Mouse (Mus musculus) lung, postnatal 0 days (tissue): ENCODE data around the gene Cald1. TPM values are rescaled to one million over a fixed set of nuclear protein-coding genes. Genes with fewer than 3 reads are reported as not detected.

Experiments
- ATAC-seq: fragments of 200-750 bp; cut with Nextera tagmentation; 2 replicates; pipeline ENCODE4 v1.8.0; 2017; ENCODE audit warnings: moderate library complexity
- DNase-seq: peaks from one replicate; pipeline ENCODE4 v3.0.0-alpha.2; 2016; ENCODE audit warnings: low spot score
- H3K27ac ChIP-seq: fragments of 300-500 bp; sonication (generic); 2 replicates; pipeline ENCODE4 v1.5.1; 2014; ENCODE audit warnings: antibody characterized with exemption, mild to moderate bottlenecking, low read length, mixed read lengths
- H3K27me3 ChIP-seq: fragments of 300-500 bp; sonication (generic); replicated peaks from 2 replicates; pipeline ENCODE4 v1.6.1; 2014; ENCODE audit warnings: low read length, mixed read lengths; ENCODE audit not compliant: insufficient read depth
- H3K36me3 ChIP-seq: fragments of 300-500 bp; sonication (generic); 2 replicates; pipeline ENCODE4 v1.6.1; 2014; ENCODE audit warnings: low read length, mixed read lengths; ENCODE audit not compliant: insufficient read depth
- H3K4me1 ChIP-seq: fragments of 300-500 bp; sonication (generic); 2 replicates; pipeline ENCODE4 v1.6.1; 2014; ENCODE audit warnings: antibody characterized with exemption, low read depth, low read length, mixed read lengths; ENCODE audit not compliant: insufficient read depth
- H3K4me2 ChIP-seq: fragments of 300-500 bp; sonication (generic); replicated peaks from 2 replicates; pipeline ENCODE4 v1.6.1; 2014; ENCODE audit warnings: low read depth, mild to moderate bottlenecking, low read length, moderate library complexity, mixed read lengths
- H3K4me3 ChIP-seq: fragments of 300-500 bp; sonication (generic); 2 replicates; pipeline ENCODE4 v1.5.1; 2014; ENCODE audit warnings: low read depth, low read length
- H3K9ac ChIP-seq: fragments of 300-500 bp; sonication (generic); replicated peaks from 2 replicates; pipeline ENCODE4 v1.6.1; 2014; ENCODE audit warnings: low read depth, mild to moderate bottlenecking
- H3K9me3 ChIP-seq: fragments of 300-500 bp; sonication (generic); 2 replicates; pipeline ENCODE4 v1.6.1; 2016; ENCODE audit warnings: low read length, mixed read lengths
- CTCF ChIP-seq: IDR thresholded peaks from 2 replicates; pipeline ENCODE4 v1.5.1; 2016; ENCODE audit warnings: antibody characterized with exemption, mild to moderate bottlenecking
- EP300 ChIP-seq: IDR thresholded peaks from 2 replicates; pipeline ENCODE4 v1.6.1; 2016; ENCODE audit warnings: antibody characterized with exemption, mild to moderate bottlenecking, control low read depth
- WGBS: fragments of 180-500 bp; shearing (Covaris S2); extraction: QIAGEN DNeasy Blood & Tissue Kit; methylation state at CpG from one replicate; pipeline ENCODE4 v1.1.7; 2014; 5-methylcytosine and 5-hydroxymethylcytosine counted together
- polyA plus RNA-seq: library from polyadenylated mRNA; unstranded; fragments of >200 nt; fragmentation: Nextera tagmentation; extraction: Ambion mirVana; gene quantifications from 2 replicates; pipeline ENCODE4 v1.2.1, GENCODE M21; 2015

Gene Cald1
- polyA plus RNA-seq, 1 experiment from 2014 or later, result 249 TPM

GRCm38 (mm10) chr6:34651298-34651697, 53.0 kb downstream of the Cald1 start:
- no peak overlapping the region for H3K27ac ChIP-seq
- WGBS, result 63% methylated on average over 7 of the region's 7 CpGs
- no peak overlapping the region for H3K4me3 ChIP-seq
- H3K4me1 ChIP-seq, result no peaks in the 10 kb centered on the region
- no peak overlapping the region for H3K4me2 ChIP-seq
- no peaks in the 10 kb centered on the region for H3K36me3 ChIP-seq
- peak; percentile 28; the same call in 1 of the 2 replicates for ATAC-seq
- no peaks in the 10 kb centered on the region for H3K9me3 ChIP-seq
- TF ChIP-seq EP300, result no peak
- H3K9ac ChIP-seq, result no peak overlapping the region
- peak; percentile 53 for DNase-seq
- no peaks in the 10 kb centered on the region for H3K27me3 ChIP-seq

GRCm38 (mm10) chr6:34655719-34656118, 57.4 kb downstream of the Cald1 start:
- Histone ChIP-seq H3K9ac (no peak overlapping the region), H3K9me3 (no peaks in the 10 kb centered on the region), H3K4me1 (no peaks in the 10 kb centered on the region), H3K27ac (no peak overlapping the region), H3K4me3 (no peak overlapping the region), H3K27me3 (no peaks in the 10 kb centered on the region), H3K4me2 (no peak overlapping the region), H3K36me3 (no peaks in the 10 kb centered on the region)
- DNase-seq (no peak), ATAC-seq (no peak)
- TF ChIP-seq EP300 (no peak), CTCF (no peak)
- WGBS, result 41% methylated on average over 3 of the region's 3 CpGs

- H3K27ac ChIP-seq, result no peak overlapping the region
- TF ChIP-seq EP300 (no peak), CTCF (no peak)
- H3K36me3 ChIP-seq, result no peaks in the 10 kb centered on the region
- no peak overlapping the region for H3K9ac ChIP-seq
- H3K27me3 ChIP-seq, result no peaks in the 10 kb centered on the region
- H3K4me3 ChIP-seq, result no peak overlapping the region
- peak; percentile 48 for DNase-seq
- no peaks in the 10 kb centered on the region for H3K4me1 ChIP-seq
- WGBS, result 47% methylated on average over 5 of the region's 5 CpGs
- H3K9me3 ChIP-seq, result no peaks in the 10 kb centered on the region
- no peak overlapping the region for H3K4me2 ChIP-seq
- peak; percentile 21; the same call in 1 of the 2 replicates for ATAC-seq
Observed at GRCm38 (mm10) chr6:34658791-34659190, 60.5 kb downstream of the Cald1 start.

- no peak overlapping the region for H3K4me2 ChIP-seq
- no peak overlapping the region for H3K27ac ChIP-seq
- DNase-seq (peak; percentile 8), ATAC-seq (no peak)
- TF ChIP-seq EP300, result no peak
- TF ChIP-seq CTCF, result no peak
- no peak overlapping the region for H3K9ac ChIP-seq
- no peak overlapping the region for H3K4me3 ChIP-seq
- H3K9me3 ChIP-seq, result no peaks in the 10 kb centered on the region
- H3K36me3 ChIP-seq, result no peaks in the 10 kb centered on the region
- no peaks in the 10 kb centered on the region for H3K27me3 ChIP-seq
- no peaks in the 10 kb centered on the region for H3K4me1 ChIP-seq
- WGBS, result 31% methylated on average over 8 of the region's 8 CpGs
Observed at GRCm38 (mm10) chr6:34660724-34661123, 62.4 kb downstream of the Cald1 start.

GRCm38 (mm10) chr6:34662626-34663025, 64.3 kb downstream of the Cald1 start:
- TF ChIP-seq EP300 (no peak), CTCF (no peak)
- no peak overlapping the region for H3K27ac ChIP-seq
- ATAC-seq, result no peak

GRCm38 (mm10) chr6:34664291-34664690, 66.0 kb downstream of the Cald1 start:
- ATAC-seq, result no peak
- 44% methylated on average over 4 of the region's 4 CpGs for WGBS

More at GRCm38 (mm10) chr6:34662626-34663025, 64.3 kb downstream of the Cald1 start:
- DNase-seq, result no peak
- no peak overlapping the region for H3K4me3 ChIP-seq
- no peak overlapping the region for H3K9ac ChIP-seq
- 65% methylated on average over 6 of the region's 6 CpGs for WGBS
- H3K4me2 ChIP-seq, result no peak overlapping the region
- H3K9me3 ChIP-seq, result no peaks in the 10 kb centered on the region
- no peaks in the 10 kb centered on the region for H3K36me3 ChIP-seq
- no peaks in the 10 kb centered on the region for H3K4me1 ChIP-seq
- H3K27me3 ChIP-seq, result no peaks in the 10 kb centered on the region

GRCm38 (mm10) chr6:34664749-34665148, 66.4 kb downstream of the Cald1 start:
- no peaks in the 10 kb centered on the region for H3K4me1 ChIP-seq
- H3K4me2 ChIP-seq, result no peak overlapping the region
- no peaks in the 10 kb centered on the region for H3K27me3 ChIP-seq
- no peak for TF ChIP-seq CTCF
- no peak for TF ChIP-seq EP300
- no peak overlapping the region for H3K4me3 ChIP-seq
- no peaks in the 10 kb centered on the region for H3K36me3 ChIP-seq
- ATAC-seq (no peak), DNase-seq (no peak)
- H3K9me3 ChIP-seq, result no peaks in the 10 kb centered on the region
- H3K9ac ChIP-seq, result no peak overlapping the region
- no peak overlapping the region for H3K27ac ChIP-seq
- 35% methylated on average over 5 of the region's 5 CpGs for WGBS

More at GRCm38 (mm10) chr6:34664291-34664690, 66.0 kb downstream of the Cald1 start:
- Histone ChIP-seq H3K36me3 (no peaks in the 10 kb centered on the region), H3K4me1 (no peaks in the 10 kb centered on the region), H3K27me3 (no peaks in the 10 kb centered on the region), H3K9ac (no peak overlapping the region), H3K9me3 (no peaks in the 10 kb centered on the region), H3K4me3 (no peak overlapping the region), H3K4me2 (no peak overlapping the region), H3K27ac (no peak overlapping the region)
- DNase-seq, result no peak
- TF ChIP-seq EP300 (no peak), CTCF (no peak)
